Mouse (Mus musculus) lung, postnatal 10 days (tissue): ENCODE data around the gene Fastk.
"Not testable (repeated sequence)": the region's sequence is repeated elsewhere in the genome, so short reads cannot be mapped to it uniquely, and the experiment has no call there.

Experiments used
- DNase-seq: peaks from one replicate; pipeline ENCODE4 v3.0.0; 2021

Gene Fastk

DNA sequence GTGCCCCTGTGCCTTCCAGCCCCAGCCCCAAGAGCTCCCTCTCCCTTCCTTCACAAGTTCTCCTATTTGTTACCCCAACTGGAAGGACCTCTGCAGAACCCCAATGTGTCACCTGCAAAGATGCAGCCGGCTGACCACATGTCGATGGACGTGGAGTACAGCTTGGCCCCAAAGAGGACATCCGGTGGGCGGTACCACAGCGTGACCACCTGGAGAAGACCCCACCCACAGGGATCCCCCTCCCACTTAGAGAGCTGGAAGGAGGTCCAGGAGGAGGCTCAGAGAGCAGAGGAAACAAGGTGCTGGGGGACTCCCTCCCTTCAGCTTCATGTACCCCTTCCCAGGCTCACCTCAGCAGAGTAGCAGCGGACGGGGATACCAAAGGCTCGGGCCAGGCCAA lies 24.7 kb downstream of the Fastk start:
- DNase-seq: no peak

- DNase-seq: no peak
These were observed 27.5 kb downstream of the Fastk start for GRCm38 (mm10) chr5:24417587-24417986.

DNA sequence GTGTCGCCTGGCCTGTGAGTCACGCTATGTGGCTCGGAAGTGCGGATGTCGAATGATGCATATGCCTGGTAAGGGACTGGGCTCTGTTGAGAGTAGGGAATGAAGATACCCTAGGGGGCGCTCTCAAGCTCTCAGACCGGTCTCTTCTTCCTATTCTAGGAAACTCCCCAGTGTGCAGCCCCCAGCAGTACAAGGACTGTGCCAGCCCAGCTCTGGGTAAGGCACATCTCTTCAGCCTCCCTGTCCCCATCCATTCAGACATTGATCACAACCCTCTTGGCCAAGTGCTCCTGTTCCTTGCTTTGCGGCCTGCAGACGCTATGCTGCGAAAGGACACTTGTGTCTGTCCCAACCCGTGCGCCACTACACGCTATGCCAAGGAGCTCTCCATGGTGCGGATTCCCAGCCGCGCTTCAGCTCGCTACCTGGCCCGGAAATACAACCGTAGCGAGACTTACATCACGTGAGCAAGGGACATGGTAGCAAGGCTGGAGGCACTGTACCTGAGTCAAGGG lies 28.8 kb downstream of the Fastk start:
- DNase-seq: peak; percentile 81

DNA sequence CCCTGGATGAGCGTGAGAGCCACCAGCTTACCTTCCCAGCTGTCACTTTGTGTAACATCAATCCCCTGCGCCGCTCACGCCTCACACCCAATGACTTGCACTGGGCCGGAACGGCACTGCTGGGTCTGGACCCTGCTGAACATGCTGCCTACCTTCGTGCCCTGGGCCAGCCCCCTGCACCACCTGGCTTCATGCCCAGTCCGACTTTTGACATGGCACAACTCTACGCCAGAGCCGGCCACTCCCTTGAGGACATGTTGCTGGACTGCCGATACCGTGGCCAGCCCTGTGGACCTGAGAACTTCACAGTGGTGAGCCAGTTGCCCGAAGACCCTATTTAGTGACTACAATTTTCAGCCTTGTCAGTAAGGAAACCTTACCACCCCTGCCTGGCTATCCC lies 31.1 kb downstream of the Fastk start:
- no peak for DNase-seq

GRCm38 (mm10) chr5:24413042-24413693 lies 31.9 kb downstream of the Fastk start, which contains the start of gene Asic3:
Gene Asic3, plus strand, starts transcription at chr5:24413392.
- DNase-seq: no peak

- DNase-seq: no peak
These were observed 33.0 kb downstream of the Fastk start for GRCm38 (mm10) chr5:24412063-24412462.

DNA sequence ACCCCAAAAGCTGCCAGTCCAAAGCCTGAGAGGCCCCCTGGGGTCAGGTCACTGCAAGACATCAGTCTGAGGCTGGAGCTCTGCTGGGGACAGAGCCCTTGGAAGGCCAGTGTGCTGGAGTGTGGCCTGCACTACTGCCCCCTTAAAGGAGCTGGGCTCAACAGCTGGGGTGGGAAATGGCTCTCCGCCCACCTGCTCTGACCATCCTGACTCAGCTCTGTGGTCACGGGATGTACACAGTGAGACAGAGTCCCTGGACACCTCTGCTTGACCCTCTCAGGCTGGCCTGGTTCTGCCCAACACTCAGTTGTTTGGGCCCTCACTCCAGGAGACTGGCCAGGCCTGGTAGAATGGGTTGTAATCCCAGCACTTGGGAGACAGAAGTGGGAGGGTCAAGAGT lies 35.6 kb downstream of the Fastk start:
- no peak for DNase-seq

- DNase-seq: no peak
These were observed 36.4 kb downstream of the Fastk start for GRCm38 (mm10) chr5:24408651-24409050.

DNA sequence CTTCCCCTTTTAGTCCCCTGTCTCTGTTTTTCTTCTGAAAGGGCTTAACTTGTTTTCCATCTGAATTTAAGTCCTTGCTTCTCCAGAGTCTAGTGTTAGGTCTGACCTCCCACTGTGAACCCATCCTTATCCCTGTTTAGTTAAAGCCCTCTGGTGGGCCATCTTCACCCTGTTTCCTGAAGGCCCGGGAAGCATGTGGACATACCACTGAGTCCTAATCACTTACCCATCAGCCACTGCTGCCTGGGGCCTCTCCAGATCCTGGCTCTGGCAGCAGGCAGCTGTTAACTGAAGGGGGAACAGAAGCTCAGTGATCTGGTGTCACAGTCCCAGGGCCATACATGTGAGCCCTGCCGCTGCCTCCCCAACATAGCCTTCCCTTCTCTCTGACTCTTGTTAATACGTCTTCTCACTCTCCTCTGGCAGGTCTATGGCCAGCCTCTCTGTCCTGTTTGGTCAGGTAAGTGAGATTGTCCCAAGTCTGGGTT lies 39.7 kb downstream of the Fastk start:
- no peak for DNase-seq

GRCm38 (mm10) chr5:24404594-24405360 lies 40.3 kb downstream of the Fastk start:
- DNase-seq: no peak

- DNase-seq: no peak
These were observed 43.1 kb downstream of the Fastk start for GRCm38 (mm10) chr5:24401969-24402368.

GRCm38 (mm10) chr5:24400911-24401605 lies 44.0 kb downstream of the Fastk start:
- no peak for DNase-seq

GRCm38 (mm10) chr5:24400362-24400761 lies 44.7 kb downstream of the Fastk start:
- DNase-seq: no peak

GRCm38 (mm10) chr5:24399686-24400085 lies 45.4 kb downstream of the Fastk start:
- no peak for DNase-seq

DNA sequence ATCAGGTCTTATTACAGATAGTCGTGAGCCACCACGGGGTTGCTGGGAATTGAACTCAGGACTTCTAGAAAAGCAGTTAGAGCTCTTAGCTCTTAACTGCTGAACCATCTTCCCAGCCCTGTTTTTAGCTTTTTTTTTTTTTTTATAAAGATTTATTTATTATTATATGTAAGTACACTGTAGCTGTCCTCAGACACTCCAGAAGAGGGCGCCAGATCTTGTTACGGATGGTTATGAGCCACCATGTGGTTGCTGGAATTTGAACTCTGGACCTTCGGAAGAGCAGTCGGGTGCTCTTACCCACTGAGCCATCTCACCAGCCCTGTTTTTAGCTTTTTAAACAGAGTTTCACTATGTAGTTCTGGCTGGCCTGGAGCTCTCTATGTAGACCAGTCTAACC lies 48.8 kb downstream of the Fastk start:
- DNase-seq: not testable (repeated sequence)

DNA sequence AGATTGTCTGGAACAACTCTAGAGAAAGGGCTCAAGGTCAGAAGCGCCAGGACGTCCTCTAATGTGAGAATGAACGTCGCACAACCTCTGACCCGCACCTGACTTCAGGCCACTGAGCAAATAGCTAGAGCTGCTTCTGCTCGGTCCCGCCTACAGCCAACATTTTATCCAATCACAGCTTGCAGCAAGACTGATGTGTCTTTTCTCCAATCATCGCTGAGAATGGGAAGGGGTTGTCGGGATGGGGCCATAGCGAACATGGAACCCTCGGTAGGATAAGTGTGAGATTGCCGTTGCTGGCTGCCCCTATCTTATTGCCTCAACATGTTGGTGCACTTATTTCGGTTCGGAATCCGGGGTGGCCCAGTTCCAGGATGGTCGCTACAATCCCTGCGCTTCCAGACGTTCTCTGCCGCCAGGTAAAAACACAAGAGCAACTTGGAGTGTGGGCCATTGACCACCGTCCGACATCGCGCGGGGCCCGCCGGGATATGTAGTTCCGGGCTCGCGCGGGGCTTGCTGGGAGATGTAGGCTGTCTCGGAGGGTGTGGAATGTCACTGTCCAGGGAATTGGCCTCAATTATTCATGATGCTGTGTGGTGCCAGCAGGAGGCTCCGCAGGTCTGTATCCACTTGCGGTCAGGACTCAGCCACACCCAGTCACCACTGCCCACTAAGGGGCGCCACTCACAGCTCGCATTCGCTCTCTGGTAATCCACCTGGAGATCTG lies 50.8 kb downstream of the Fastk start:
- DNase-seq: peak; percentile 97

- peak; percentile 92 for DNase-seq
These were observed 51.6 kb downstream of the Fastk start, which contains the start of gene Abcb8 for GRCm38 (mm10) chr5:24393392-24393997. Gene Abcb8, plus strand, starts transcription at chr5:24393663.

DNA sequence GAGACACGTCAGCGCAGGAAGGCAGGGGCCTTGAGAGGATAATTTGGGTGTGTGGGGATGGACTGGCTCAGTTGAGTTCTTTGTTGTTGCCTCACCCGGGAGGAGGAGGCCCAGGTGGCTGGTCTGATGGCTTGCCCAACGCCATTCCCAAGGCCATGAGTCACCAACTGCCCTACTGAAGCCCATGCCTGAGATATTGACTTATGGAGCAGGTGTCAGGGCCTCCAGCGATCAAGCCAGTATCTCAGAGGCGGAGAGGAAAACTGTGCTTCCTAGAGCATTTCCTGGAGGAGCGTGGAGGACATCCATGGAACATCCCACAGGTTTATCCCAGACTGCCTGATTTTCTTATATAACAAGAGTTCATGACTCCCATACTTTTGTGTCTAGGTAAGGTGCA lies 52.4 kb downstream of the Fastk start:
- no peak for DNase-seq

GRCm38 (mm10) chr5:24391864-24392263 lies 53.2 kb downstream of the Fastk start, which contains the start of gene Atg9b:
Gene Atg9b, minus strand, starts transcription at chr5:24392143.
- no peak for DNase-seq

- no peak for DNase-seq
These were observed 55.4 kb downstream of the Fastk start for GRCm38 (mm10) chr5:24389658-24390020.

DNA sequence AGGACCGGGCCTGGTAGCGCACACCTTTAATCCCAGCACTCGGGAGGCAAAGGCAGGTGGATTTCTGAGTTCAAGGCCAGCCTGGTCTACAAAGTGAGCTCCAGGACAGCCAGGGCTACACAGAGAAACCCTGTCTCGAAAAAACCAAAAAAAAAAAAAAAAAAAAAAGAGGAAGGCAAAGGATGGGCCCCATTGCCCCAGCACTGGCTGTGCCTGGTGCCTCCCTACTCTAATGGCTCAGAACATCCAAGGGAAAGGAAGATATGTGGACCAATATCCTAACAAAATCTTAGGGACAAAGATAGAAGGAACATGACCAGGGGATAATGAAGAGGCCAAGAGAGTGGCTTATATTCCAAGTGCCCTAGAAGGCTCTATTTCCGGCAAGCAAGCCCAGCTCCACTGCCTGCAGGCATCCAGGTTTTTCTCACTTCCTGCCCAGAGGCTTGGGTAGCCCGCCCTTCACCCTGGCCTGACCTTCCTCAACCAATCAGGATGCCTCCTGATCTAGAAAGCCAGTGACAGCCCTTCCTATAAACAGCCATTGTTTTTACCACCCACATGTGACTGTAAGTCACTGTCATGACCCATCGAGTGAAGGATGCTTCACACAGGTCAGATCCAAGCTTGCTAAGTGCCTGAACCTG lies 56.0 kb downstream of the Fastk start:
- peak; percentile 72 for DNase-seq
